Mouse (Mus musculus) bone marrow, adult 2 months (tissue): ENCODE measurements around the gene Slc9a3r1. TPM values are rescaled to one million over a fixed set of nuclear protein-coding genes. Genes with fewer than 3 reads are reported as not detected.
A peak's percentile ranks its signal among the peaks of the same experiment; 100 is the strongest.

Source experiments
- H3K27ac ChIP-seq: fragments of 200-500 bp; 2 replicates; pipeline ENCODE4 v1.5.1; 2012; ENCODE audit warnings: low read depth, mild to moderate bottlenecking, control low read depth, inconsistent platforms, low read length; ENCODE audit not compliant: control insufficient read depth, poor library complexity, insufficient read depth
- H3K4me1 ChIP-seq: fragments of 200-500 bp; 2 replicates; pipeline ENCODE4 v1.6.1; 2011; ENCODE audit warnings: low read length; ENCODE audit not compliant: control insufficient read depth, insufficient read depth
- H3K4me3 ChIP-seq: fragments of 200-500 bp; replicated peaks from 2 replicates; pipeline ENCODE3; 2011; ENCODE audit warnings: mild to moderate bottlenecking, low read depth, low read length, control low read depth; ENCODE audit not compliant: control insufficient read depth
- CTCF ChIP-seq: fragments of 200-500 bp; IDR thresholded peaks from 2 replicates; pipeline ENCODE4 v1.5.1; 2011; ENCODE audit warnings: low read length, control low read depth; ENCODE audit not compliant: control insufficient read depth, insufficient read depth
- POLR2A ChIP-seq: fragments of 200-500 bp; IDR thresholded peaks from 2 replicates; pipeline ENCODE4 v1.6.1; 2011; ENCODE audit warnings: low read depth, mild to moderate bottlenecking, control low read depth, low read length, borderline replicate concordance; ENCODE audit not compliant: control insufficient read depth
- WGBS: fragments of 180-500 bp; shearing (Covaris S2); methylation state at CpG from one replicate; pipeline ENCODE4 v1.1.7; 2018; 5-methylcytosine and 5-hydroxymethylcytosine counted together
- polyA plus RNA-seq: library from polyadenylated mRNA; stranded (reverse); fragments of >200 nt; gene quantifications from 2 replicates; pipeline ENCODE4 v1.2.4, GENCODE M21; 2011; ENCODE audit warnings: low replicate concordance; ENCODE audit not compliant: missing spikeins, insufficient read depth, insufficient read length

Gene Slc9a3r1
- polyA plus RNA-seq, 1 experiment, result 51.0 TPM

DNA sequence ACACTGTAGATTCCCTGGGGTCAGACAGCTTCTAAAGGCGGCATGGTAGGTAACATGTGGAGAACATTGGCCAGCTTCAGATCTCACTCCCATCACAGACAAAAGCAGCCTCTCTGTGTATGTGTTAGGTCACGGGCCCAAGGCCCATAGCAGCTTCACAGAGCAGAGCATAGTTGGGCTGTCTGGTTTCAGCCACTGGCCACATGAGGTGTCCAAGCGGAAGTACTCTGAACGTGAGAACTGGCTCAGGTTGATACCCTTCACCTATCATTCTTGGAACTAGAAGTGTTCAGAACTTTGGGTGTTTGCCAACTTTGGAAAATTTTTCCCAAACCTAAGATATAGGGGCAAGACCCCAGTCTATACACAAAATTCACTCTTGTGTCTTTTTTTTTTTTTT lies 6.3 kb downstream of the Slc9a3r1 start:
- TF ChIP-seq CTCF, result no peak
- no peak for TF ChIP-seq POLR2A
- 89% methylated on average over 4 of the region's 4 CpGs for WGBS
- Histone ChIP-seq H3K4me3 (no peak overlapping the region), H3K27ac (no peak overlapping the region), H3K4me1 (peaks cover 8% of the 10 kb centered on the region)

- Histone ChIP-seq H3K27ac (no peak overlapping the region), H3K4me1 (peaks cover 10% of the 10 kb centered on the region), H3K4me3 (no peak overlapping the region)
- no peak for TF ChIP-seq CTCF
- TF ChIP-seq POLR2A, result no peak
- 71% methylated on average over 8 of the region's 8 CpGs for WGBS
Observed at GRCm38 (mm10) chr11:115171125-115171524, 8.0 kb downstream of the Slc9a3r1 start.

DNA sequence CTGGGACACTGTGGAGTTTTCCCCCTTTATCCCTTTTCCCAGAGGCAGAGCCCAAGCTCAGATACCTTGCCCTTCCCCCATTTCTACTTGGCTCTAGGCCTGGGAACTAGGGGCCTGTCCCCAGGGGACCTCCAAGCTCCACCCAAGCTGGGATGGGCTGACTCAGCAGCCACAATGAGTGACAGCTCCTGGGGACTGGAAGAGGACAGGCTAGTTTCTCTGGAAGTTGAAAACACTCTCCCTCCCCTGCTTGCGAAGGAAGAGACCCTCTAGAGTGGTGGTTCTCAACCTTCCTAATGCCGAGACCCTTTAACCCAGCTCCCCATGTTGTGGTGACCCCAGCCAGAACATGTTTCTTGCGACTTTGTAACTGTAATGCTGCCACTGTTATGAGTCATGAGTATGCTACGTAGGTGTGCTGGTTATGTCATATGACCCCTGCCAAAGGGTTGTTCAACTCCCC lies 9.7 kb downstream of the Slc9a3r1 start:
- 37% methylated on average over 4 of the region's 4 CpGs for WGBS
- Histone ChIP-seq H3K4me1 (peaks cover 10% of the 10 kb centered on the region), H3K27ac (no peak overlapping the region), H3K4me3 (no peak overlapping the region)
- TF ChIP-seq POLR2A (no peak), CTCF (no peak)

GRCm38 (mm10) chr11:115173549-115174339 lies 10.6 kb downstream of the Slc9a3r1 start:
- Histone ChIP-seq H3K27ac (peak overlapping the region; percentile 21), H3K4me3 (no peak overlapping the region), H3K4me1 (peaks cover 10% of the 10 kb centered on the region)
- WGBS, result 20% methylated on average over 16 of the region's 16 CpGs
- TF ChIP-seq CTCF (no peak), POLR2A (no peak)

- Histone ChIP-seq H3K4me3 (no peak overlapping the region), H3K27ac (no peak overlapping the region), H3K4me1 (peaks cover 10% of the 10 kb centered on the region)
- no peak for TF ChIP-seq CTCF
- no peak for TF ChIP-seq POLR2A
- WGBS, result 89% methylated on average over 24 of the region's 24 CpGs
Observed at GRCm38 (mm10) chr11:115176399-115177190, 13.5 kb downstream of the Slc9a3r1 start.

DNA sequence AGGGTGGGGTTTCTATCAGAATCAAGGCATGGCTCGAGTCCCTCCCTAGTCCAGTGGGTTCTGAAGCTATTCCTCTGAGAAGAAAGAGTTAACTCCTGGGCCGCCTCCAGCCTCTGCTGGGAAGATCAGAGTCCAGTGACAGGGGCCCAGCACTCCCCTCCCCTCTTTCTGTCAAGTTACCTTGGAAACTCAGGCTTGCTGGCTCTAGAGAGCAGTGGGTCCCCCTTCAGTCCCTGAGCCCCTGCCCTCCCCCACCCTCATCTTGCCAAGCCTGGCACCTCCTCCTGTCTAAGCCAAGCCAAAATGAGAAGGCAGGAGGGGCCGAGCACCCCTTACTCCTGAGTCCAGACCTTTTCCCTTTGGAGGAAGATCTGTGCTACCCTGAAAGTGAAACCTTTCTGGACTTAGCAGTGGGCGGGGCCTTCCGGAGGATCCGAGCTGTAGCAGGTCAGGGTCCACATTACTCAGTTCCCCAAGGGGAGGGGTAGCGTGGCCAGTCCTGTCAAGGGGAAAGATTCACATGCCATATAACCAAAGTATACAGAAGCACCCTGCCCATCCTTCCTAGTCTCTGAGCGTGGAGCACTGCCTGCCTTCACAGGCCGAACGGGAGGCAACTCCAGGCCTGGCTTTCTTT lies 14.5 kb downstream of the Slc9a3r1 start:
- WGBS, result 77% methylated on average over 10 of the region's 10 CpGs
- TF ChIP-seq POLR2A (no peak), CTCF (no peak)
- Histone ChIP-seq H3K4me3 (no peak overlapping the region), H3K27ac (no peak overlapping the region), H3K4me1 (peaks cover 7% of the 10 kb centered on the region)

GRCm38 (mm10) chr11:115178766-115179165 lies 15.6 kb downstream of the Slc9a3r1 start:
- 84% methylated on average over 2 of the region's 2 CpGs for WGBS
- H3K4me3 ChIP-seq, result no peak overlapping the region
- no peak overlapping the region for H3K27ac ChIP-seq
- peaks cover 5% of the 10 kb centered on the region for H3K4me1 ChIP-seq
- TF ChIP-seq CTCF (no peak), POLR2A (no peak)

GRCm38 (mm10) chr11:115179191-115179590 lies 16.1 kb downstream of the Slc9a3r1 start:
- Histone ChIP-seq H3K4me3 (no peak overlapping the region), H3K4me1 (peaks cover 5% of the 10 kb centered on the region), H3K27ac (no peak overlapping the region)
- TF ChIP-seq POLR2A, result no peak
- TF ChIP-seq CTCF, result no peak
- 91% methylated on average over 6 of the region's 6 CpGs for WGBS
